Mouse (Mus musculus) cortical plate, adult 2 months (tissue): ENCODE results near the gene Cldn22.

Source experiments
- CTCF ChIP-seq: fragments of 200-500 bp; IDR thresholded peaks from 2 replicates; pipeline ENCODE4 v1.5.1; 2011; ENCODE audit warnings: mild to moderate bottlenecking, control low read depth, low read length; ENCODE audit not compliant: insufficient read depth; ENCODE audit errors: extremely low read depth
- POLR2A ChIP-seq: fragments of 200-500 bp; IDR thresholded peaks from 2 replicates; pipeline ENCODE4 v1.6.1; 2011; ENCODE audit warnings: mild to moderate bottlenecking, low read length, control low read depth; ENCODE audit not compliant: insufficient read depth; ENCODE audit errors: extremely low read depth

- TF ChIP-seq CTCF (no peak), POLR2A (no peak)
Observed at GRCm38 (mm10) chr8:47866568-47866967, 42.3 kb downstream of the Cldn22 start.
